Mouse (Mus musculus): ENCODE data around the gene Ncmap.
"Not testable (repeated sequence)": the region's sequence is repeated elsewhere in the genome, so short reads cannot be mapped to it uniquely, and the experiment has no call there.

The Ncmap gene

DNA sequence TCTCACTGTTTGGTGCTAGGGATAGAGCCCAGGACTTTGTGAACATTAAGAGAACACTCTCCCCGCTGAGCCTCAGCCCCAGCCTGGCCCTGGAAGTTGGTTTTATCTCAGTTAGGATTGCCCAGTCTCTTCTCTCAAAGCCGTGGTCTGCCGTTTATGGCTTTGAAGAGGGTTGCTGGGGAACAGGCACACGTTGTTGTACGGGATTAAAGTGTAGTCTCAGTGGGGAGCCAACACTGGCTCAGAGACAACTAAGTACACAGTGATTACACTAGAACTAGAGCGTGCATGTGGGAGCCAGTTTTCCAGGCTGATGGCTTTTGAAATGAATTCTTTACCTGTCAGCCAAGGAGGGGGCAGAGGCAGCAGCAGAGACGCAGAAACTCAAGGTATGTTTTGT, 3.9 kb upstream of the Ncmap start:
- DNase-seq (ENCODE audit: low read depth, low spot score) = no peak

DNA sequence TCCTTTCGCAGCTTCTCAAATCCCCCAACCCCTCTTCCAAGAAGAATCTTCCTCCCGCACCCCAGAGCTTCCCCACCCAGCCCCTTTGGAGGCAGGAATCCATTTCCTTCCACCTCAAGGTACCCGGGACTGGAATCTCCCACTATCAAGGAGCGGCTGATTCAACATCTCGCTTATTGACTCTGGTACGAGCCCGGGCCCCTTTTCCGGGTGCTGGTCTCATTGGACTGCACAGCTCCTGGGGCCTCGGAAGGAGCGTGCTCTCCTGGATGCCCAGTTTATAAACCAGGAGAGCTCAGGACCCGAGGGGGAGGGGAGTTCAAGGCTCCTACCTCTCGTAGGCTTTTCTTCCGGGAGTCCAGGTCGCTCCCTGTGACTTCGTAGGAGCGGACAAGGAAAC, 476 bp downstream of the Ncmap start:
- no peak for DNase-seq (ENCODE audit: low read depth, low spot score)

DNA sequence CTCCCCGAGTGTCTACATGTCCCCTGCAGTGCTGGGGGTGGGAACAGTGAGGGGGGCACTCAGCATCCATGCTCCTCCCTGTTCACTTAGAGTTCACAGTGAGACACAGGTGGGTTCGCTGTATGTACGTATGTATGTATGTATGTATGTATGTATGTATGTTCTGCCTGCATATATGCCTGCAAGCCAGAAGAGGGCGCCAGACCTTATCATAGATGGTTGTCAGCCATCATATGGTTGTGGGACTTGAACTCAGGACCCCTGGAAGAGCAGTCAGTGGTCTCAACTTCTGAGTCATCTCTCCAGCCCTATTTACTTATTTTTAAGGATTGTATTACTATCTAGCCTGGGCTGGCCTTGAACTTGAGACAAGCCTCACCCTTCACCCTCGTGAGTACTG, 1.7 kb downstream of the Ncmap start:
- peak; percentile 19 for DNase-seq (ENCODE audit: low read depth, low spot score)

DNA sequence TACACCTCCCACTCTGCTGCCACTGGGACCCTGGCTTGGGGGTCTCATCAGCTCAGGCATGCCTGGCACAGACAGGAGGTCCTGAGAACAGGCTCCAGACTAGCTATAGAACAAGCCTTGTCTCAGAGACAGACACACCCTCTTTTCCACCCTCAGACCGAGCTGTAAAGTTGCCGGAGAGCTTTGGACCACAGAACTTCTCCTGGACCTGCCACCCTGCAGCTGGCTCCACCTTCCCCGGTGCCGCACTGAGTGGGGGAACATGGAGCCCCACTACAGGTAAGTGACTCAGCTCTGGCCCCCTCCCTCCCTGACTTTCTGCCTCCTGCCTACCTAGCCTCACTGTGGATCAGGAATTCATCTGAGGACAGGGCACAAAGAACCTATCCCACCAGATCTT, 2.7 kb downstream of the Ncmap start:
- no peak for DNase-seq (ENCODE audit: low read depth, low spot score)

DNA sequence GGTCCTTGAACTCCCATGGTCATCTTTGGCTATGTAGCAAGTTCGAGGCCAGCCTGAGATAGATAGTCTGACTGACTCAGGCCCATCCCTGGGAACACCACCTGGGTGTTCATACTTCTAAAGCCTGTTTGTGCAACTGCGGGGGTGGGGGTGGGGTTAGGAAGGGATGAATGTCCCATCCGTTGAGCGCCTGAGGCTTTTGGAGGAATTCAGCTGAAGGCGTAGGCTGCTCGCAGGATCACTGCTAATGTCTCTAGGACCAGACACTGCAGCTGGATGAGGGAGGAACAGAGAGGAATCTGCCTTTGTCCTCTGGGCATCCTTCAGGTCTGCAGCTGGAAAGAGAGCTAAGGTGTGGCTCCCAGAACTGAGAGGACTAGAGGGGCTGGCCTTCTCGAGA, 3.4 kb downstream of the Ncmap start:
- no peak for DNase-seq (ENCODE audit: low read depth, low spot score)

DNA sequence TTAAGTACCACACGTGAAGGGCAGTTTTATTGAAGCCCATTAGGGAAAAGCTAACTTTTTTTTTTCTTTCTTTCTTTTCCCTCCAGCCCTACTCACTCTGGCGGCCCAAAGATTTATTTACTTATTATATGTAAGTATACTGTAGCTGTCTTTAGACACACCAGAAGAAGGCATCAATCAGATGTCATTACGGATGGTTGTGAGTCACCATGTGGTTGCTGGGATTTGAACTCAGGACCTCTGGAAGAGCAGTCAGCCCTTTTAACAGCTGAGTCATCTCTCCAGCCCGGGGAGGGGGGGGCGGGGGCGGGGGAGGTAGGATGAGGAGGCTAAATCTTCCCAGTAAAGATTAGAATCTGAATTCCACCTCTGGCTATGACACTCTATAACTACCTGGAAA, 4.6 kb downstream of the Ncmap start:
- no peak for DNase-seq (ENCODE audit: low read depth, low spot score)

DNA sequence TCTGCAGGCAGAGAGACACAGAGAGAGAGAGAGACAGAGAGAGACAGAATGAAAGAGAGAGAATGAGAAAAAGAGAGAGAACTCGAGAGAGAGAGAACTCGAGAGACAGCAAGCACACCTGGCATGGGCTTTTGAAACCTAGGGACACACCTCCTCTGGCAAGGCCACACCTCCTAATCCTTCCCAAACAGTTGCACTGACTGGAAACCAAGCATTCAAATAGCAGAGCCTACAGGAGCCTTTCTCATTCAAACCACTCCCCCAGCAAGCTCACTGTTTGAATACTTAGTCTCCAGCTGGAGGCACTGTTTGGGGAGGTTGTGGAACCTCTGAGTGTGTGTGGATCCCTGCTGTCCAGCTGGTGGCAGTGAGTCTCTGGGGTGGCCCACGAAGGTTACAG, 5.2 kb downstream of the Ncmap start:
- no peak for DNase-seq (ENCODE audit: low read depth, low spot score)

DNA sequence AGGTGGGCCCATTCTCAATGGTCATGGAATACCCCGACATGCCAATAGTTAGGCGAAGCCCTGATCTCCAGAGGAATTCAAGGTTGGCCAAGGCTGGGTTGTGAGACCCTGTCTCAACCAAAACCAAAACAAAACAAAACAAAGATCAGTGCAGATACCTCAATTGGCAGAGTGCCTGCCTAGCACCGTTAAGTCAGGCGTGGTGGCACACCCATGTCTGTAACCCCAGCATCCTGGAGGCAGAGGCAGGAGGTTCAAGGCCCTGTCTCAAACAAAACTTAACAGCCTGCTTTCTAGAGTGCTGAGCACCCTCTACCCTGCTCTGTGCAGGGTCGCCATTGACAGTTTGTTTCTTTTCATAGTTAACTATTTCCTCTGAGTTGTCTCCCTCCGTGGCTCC, 7.0 kb downstream of the Ncmap start:
- no peak for DNase-seq (ENCODE audit: low read depth, low spot score)

DNA sequence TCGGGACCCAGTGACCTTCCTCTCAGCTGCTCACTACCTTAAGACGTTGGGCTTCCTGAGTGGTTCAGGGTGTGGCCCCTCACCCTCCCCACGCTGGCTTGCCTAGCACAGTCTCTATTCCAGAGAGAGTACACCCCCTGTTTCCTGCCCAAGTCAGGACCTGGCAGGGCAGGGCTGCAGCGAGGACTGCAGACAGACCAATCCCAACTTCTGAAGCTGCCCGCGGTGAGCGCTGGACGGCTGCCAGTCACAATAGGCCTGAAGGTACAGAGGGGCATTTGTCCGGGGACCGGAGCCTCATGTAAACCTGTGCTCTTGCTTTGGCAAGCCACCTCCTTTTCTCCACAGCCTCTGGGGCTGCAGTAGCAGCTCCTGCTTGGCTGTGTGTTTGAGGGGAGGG, 12.4 kb downstream of the Ncmap start:
- no peak for DNase-seq (ENCODE audit: low read depth, low spot score)

DNA sequence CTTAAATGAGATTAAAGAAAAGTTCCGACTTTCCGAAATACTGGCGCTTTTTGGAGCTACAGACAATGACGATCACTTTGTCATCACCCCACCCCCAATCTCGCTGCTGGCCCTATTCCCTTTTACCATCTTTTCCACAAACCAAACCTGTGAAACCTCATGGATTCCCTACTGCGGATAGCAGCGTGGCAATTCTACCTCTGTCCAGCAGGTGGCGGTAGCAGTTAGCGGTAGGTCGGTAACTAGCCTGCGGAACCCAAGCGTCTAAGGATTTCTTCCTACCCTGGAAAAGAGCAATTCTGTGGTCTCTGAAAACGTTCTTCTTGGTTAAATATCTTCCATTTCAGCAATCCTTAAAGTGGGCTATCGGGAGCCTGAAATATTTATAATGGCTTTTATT, 15.7 kb downstream of the Ncmap start:
- peak; percentile 77 for DNase-seq (ENCODE audit: low read depth, low spot score)

DNA sequence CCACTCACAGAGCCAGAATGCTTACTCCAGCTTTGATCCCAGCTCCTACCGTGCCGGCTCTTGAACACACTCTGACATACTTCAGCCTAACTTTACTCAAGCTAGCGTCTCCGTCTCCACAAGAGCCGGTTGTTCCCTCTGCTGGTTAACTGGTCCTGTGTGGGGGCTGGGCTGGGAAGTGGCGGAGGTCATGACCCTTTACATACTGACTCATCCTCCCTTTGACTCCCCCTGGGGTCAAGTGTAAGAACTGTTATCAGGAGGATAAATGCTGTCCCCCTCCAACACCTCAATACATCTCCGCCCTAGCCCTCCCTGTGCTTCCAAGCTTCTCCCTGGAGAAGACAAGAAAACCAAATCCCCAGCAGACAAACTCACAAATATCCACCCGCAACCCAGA, 16.7 kb downstream of the Ncmap start:
- DNase-seq (ENCODE audit: low read depth, low spot score) = no peak

DNA sequence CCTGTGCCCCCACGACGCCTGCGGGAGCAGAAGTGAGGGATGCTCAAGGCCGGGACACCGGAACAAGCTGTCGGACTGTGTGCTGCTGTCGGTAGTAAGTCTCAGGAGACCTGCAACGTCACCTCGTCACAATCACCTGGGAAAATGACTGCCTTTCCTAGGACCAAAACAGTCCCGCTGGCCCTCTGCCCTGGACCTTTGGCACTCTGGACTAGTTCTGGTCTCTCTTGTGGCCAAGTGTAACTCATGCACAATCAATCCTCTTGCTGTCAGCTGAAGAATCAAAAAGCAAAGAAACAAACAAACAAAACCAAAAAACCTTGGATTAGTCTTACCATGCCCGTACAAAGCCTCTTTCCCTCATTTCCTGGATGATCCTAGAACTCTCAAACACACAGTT, 20.8 kb downstream of the Ncmap start:
- DNase-seq (ENCODE audit: low read depth, low spot score) = no peak

DNA sequence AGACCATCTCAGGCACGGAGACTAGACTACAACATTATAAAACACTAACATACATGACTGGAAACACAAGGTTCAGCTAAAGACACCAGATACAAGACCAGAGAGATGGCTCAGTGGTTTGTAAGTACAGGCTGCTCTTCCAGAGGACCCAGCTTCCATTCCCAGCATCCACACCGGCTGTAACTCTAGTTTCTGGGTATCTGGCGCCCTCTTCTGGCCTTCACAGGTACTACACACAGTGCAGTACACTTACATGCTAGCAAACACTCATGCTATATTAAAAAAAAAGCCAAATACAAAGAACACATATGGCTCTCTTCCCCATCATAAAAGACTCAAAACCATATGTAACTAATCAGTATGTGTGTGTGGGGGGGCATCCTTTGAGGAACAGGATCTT, 22.6 kb downstream of the Ncmap start:
- DNase-seq (ENCODE audit: low read depth, low spot score) = peak; percentile 29

DNA sequence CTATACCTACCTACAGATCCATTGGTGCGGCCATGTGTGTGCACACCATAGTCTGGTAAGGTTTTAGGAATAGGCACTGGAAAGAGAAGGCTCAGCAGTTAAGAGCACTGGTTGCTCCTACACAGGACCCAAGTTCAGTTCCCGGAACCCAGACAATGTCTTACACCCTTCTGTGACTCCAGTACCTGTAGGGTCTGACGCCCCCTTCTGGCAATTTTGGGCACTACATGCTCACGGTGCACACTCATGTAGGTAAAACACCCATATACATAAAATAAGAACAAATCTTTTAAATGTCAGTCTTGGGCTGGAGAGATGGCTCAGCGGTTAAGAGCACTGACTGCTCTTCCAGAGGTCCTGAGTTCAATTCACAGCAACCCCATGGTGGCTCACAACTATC, 24.7 kb downstream of the Ncmap start:
- peak; percentile 23 for DNase-seq (ENCODE audit: low read depth, low spot score)

DNA sequence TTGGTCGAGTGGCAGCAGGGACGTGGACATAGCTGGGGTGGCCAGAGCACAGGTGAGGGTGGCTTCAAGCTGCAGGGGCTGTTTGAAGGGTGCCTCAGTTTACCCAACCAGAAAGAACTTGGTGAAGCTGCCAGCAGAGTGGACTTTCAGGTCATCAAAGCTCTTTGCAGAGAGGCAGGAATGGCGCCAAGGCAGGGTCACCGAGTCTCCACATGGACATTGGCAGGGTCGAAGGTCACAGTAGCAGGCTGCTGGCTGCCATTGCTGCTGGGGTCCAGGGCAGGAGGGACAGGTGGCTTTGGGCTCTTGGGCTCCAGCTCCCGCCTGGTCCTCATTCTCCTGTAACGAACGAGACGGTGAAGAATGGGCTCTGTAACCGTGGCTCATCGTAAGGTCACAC, 27.7 kb downstream of the Ncmap start:
- no peak for DNase-seq (ENCODE audit: low read depth, low spot score)

DNA sequence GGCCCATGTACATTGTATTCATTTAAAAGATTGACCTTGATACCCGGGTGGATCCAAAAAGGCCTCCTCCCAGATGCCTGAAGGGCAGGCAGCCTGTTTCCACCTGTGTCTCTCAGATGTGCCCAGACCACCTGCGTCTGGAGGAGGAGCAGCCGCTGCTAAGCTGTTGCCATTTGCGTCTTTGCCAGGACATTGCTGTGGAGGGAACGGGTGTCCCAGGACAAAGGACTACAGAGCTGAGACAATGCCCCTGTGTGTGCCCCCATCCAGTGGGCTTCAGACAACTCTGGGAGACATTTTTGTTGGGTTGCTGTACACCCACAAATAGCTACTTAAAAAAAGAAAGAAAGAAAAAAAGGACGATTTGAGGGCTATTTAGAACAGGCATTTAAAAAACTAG, 35.2 kb downstream of the Ncmap start:
- no peak for DNase-seq (ENCODE audit: low read depth, low spot score)

DNA sequence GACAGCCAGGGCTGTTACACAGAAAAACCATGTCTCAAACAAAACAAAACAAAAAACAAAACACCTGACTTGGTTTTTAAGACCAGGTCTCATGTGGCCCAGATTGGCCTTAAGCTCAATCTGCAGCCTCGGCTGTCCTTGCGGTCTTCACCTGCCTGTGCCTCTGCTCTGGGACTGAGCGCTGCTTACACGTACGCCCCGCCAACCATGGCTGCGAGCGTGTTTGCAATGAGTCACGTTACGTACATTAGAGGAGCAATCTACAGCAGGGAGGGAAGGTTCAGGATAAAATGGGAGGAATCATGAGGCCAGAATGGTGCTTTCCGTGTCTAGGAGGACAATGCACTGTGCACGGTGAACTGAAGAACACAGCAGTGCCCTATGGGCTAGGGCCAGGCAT, 36.3 kb downstream of the Ncmap start:
- DNase-seq (ENCODE audit: low read depth, low spot score) = no peak

DNA sequence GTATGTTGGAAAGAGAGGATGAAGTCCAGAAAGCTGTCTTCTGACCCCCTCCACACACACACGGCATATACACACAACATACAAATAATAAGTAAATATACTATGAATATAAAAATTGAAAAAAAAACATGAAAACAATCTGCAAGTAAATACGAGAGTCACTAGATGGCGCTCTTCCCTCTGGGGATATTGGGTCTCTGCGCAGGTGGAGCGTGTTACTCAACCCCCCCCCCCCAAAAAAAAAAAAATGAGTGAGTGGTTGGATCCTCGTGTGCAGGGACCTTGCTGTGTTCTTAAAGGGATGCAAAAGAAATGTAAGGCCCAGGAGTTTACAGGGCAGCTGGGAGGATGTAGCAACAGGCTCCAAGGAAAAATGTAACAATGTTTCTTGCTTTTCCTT, 39.3 kb downstream of the Ncmap start:
- peak; percentile 79 for DNase-seq (ENCODE audit: low read depth, low spot score)

DNA sequence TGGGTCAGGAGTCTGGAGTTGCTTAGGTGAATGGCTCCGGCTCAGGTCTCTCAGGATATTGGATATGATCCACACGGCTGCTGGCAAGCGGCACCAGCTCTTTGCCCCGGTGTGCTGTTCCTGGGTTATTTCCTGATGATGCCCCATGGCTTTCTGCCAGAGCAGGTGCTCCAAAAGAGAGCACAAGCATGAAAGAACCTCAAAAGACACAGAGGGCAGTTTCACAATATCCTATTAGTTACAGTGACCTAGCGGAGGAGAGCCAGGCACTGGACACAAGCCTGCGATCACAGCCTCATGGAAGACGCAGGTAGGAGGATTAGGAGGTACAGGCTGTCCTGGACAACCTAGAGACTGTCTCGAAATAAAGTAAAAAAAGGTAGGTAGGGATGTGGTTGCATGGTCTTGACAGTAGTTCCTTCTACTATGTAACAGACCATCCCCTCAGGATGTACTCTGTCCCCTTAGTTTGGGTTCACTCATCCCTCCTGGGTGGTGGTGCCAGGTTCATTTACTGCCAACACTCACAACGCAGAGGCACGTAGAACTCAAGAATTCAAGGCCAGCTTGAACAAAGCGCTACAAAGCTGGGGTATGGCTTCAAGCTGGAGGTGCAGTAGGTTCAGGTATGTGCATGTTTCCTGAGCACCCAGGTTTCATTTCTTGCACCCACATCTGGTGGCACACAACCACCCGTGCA, 40.7 kb downstream of the Ncmap start:
- DNase-seq (ENCODE audit: low read depth, low spot score) = no peak

DNA sequence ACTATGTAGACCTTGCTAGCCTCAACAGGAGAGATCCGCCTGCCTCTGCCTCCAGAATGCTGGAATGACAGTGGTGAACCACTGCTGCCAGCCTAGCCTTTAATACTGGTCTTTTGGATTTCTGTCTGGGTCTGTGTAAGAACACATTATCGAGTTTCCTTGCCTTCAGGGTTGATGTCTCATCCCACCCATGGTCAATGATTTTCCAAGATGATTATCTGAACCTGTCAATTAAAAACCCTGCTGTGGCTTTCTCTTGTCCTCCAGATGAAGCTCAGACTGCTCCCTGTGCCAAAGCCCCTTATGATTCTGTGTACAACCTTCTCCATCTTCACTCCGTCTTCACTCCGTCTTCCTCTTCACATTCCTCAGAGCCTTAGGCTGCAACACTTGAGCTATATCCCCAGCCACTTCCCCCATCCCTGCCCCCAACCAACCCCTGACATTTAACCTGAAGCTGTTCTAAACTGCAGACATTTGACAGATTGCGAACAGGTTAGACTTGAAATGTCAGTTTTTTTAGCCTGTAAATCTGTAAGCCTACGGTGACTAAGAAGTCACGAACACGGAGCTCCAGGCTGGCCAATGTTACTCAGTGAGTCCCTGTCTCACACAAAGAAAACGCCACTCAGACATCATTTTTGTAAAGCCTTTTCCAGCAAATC, 42.0 kb downstream of the Ncmap start:
- no peak for DNase-seq (ENCODE audit: low read depth, low spot score)

DNA sequence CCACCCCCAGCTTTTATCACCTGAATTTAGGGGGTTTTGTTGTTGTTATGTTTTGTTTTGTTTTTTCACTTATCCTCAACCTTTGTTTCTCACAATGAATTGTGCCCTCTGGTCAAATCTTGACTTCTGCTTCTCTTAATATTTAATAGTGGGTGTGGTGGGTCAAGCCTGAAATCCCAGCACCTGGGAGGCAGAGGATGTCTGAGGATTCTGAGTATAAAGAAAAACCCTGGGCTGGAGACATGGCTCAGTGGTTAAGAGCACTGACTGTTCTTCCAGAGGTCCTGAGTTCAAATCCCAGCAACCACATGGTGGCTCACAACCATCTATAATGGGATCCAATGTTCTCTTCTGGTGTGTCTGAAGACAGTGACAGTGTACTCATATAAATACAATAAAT, 43.3 kb downstream of the Ncmap start:
- not testable (repeated sequence) for DNase-seq (ENCODE audit: low read depth, low spot score)

DNA sequence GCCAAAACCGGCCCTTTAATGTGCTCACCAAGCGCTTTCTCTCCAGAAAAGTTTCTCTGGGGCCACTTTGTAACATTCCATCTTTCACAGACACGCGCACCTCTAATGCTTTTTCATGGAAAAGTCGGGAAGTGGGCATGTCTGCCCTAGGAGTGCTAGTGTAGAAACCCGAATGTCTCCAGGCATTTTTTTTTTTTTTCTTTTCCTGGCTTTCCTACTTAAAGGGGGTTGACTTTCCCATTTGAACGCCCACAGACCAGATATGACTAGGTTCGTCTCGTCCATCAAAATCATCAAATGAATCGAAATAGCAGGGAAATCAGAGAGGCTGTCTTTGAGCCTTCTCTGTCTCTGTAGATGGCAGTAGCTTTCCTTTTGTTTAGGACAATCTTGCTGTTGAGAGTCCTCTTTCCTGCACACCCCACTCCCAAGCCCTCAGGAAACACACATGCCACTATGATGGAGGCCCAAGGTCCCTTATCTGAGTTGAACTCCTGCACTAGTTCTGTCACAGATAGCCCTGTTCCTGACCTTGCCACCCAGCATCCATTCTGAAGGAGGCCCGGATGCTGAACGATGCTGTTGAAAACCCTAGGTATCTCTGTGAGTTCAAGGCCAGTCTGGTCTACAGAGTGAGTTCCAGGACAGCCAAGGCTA, 44.1 kb downstream of the Ncmap start:
- DNase-seq (ENCODE audit: low read depth, low spot score) = peak; percentile 64
